Mouse (Mus musculus) liver, embryonic 15.5 days (tissue): ENCODE results near the gene Btaf1. TPM values are rescaled to one million over a fixed set of nuclear protein-coding genes. Genes with fewer than 3 reads are reported as not detected.

Experiments used
- ATAC-seq: fragments of 200-750 bp; cut with Nextera tagmentation; 2 replicates; pipeline ENCODE4 v1.8.0; 2017; ENCODE audit warnings: moderate number of reproducible peaks, mild to moderate bottlenecking, moderate library complexity; ENCODE audit not compliant: insufficient read depth
- H3K27ac ChIP-seq: fragments of 300-500 bp; sonication (generic); replicated peaks from 2 replicates; pipeline ENCODE4 v1.5.1; 2015; ENCODE audit warnings: mild to moderate bottlenecking, inconsistent platforms
- H3K27me3 ChIP-seq: fragments of 300-500 bp; sonication (generic); 2 replicates; pipeline ENCODE4 v1.6.1; 2015; ENCODE audit warnings: mild to moderate bottlenecking, inconsistent platforms
- H3K36me3 ChIP-seq: fragments of 300-500 bp; sonication (generic); replicated peaks from 2 replicates; pipeline ENCODE4 v1.6.1; 2015; ENCODE audit warnings: moderate library complexity, mild to moderate bottlenecking, inconsistent platforms
- H3K4me1 ChIP-seq: fragments of 300-500 bp; sonication (generic); replicated peaks from 2 replicates; pipeline ENCODE4 v1.6.1; 2015; ENCODE audit warnings: inconsistent platforms
- H3K4me2 ChIP-seq: fragments of 300-500 bp; sonication (generic); 2 replicates; pipeline ENCODE4 v1.6.1; 2015; ENCODE audit warnings: moderate library complexity, mild to moderate bottlenecking, inconsistent platforms
- H3K4me3 ChIP-seq: fragments of 300-500 bp; sonication (generic); replicated peaks from 2 replicates; pipeline ENCODE4 v1.5.1; 2015; ENCODE audit warnings: mild to moderate bottlenecking, inconsistent platforms
- H3K9ac ChIP-seq: fragments of 300-500 bp; sonication (generic); 2 replicates; pipeline ENCODE4 v1.6.1; 2015; ENCODE audit warnings: moderate library complexity, mild to moderate bottlenecking, inconsistent platforms
- H3K9me3 ChIP-seq: fragments of 300-500 bp; sonication (generic); replicated peaks from 2 replicates; pipeline ENCODE4 v1.6.1; 2016; ENCODE audit warnings: inconsistent platforms
- WGBS: fragments of 180-500 bp; shearing (Covaris S2); methylation state at CpG from one replicate; pipeline ENCODE4 v1.1.7; 2015; ENCODE audit warnings: mixed read lengths; ENCODE audit not compliant: insufficient replicate concordance; 5-methylcytosine and 5-hydroxymethylcytosine counted together
- polyA plus RNA-seq: library from polyadenylated mRNA; unstranded; fragments of >200 nt; fragmentation: Nextera tagmentation; extraction: Ambion mirVana; gene quantifications from 2 replicates; pipeline ENCODE4 v1.2.1, GENCODE M21; 2015

Btaf1 gene
- polyA plus RNA-seq, 1 experiment from 2014 or later = 8.5 TPM

GRCm38 (mm10) chr19:36904211-36905007, 21.5 kb upstream of the Btaf1 start:
- Histone ChIP-seq H3K4me3 (peak overlapping the region; percentile 58), H3K9me3 (no peaks in the 10 kb centered on the region), H3K4me1 (peaks cover 9% of the 10 kb centered on the region), H3K27ac (no peak overlapping the region), H3K9ac (peak overlapping the region; percentile 48), H3K4me2 (peak overlapping the region; percentile 83), H3K36me3 (no peaks in the 10 kb centered on the region), H3K27me3 (peaks cover 33% of the 10 kb centered on the region)
- 2% methylated on average over 40 of the region's 41 CpGs for WGBS
- peak; percentile 34; the same call in 1 of the 2 replicates for ATAC-seq

GRCm38 (mm10) chr19:36909150-36909549, 16.7 kb upstream of the Btaf1 start:
- Histone ChIP-seq H3K4me2 (no peak overlapping the region), H3K9ac (no peak overlapping the region), H3K27ac (no peak overlapping the region), H3K36me3 (no peaks in the 10 kb centered on the region), H3K27me3 (peaks cover 41% of the 10 kb centered on the region), H3K4me3 (no peak overlapping the region), H3K9me3 (no peaks in the 10 kb centered on the region), H3K4me1 (peaks cover 6% of the 10 kb centered on the region)
- ATAC-seq = no peak
- 68% methylated on average over 3 of the region's 3 CpGs for WGBS

- no peak overlapping the region for H3K4me3 ChIP-seq
- no peaks in the 10 kb centered on the region for H3K9me3 ChIP-seq
- H3K9ac ChIP-seq = no peak overlapping the region
- WGBS = 23% methylated on average over 9 of the region's 9 CpGs
- H3K36me3 ChIP-seq = no peaks in the 10 kb centered on the region
- no peak overlapping the region for H3K4me2 ChIP-seq
- H3K4me1 ChIP-seq = peaks cover under 1% of the 10 kb centered on the region; the same call in 1 of the 2 replicates
- H3K27ac ChIP-seq = no peak overlapping the region
- no peak for ATAC-seq
- H3K27me3 ChIP-seq = peaks cover 35% of the 10 kb centered on the region
These were observed 16.1 kb upstream of the Btaf1 start for GRCm38 (mm10) chr19:36909676-36910292.

GRCm38 (mm10) chr19:36910424-36911045, 15.3 kb upstream of the Btaf1 start:
- 37% methylated on average over 12 of the region's 12 CpGs for WGBS
- Histone ChIP-seq H3K4me2 (no peak overlapping the region), H3K36me3 (no peaks in the 10 kb centered on the region), H3K4me1 (no peaks in the 10 kb centered on the region; the same call in 1 of the 2 replicates), H3K9me3 (no peaks in the 10 kb centered on the region), H3K4me3 (no peak overlapping the region), H3K9ac (no peak overlapping the region), H3K27ac (no peak overlapping the region), H3K27me3 (peaks cover 35% of the 10 kb centered on the region)
- no peak for ATAC-seq

GRCm38 (mm10) chr19:36913064-36913463, 12.8 kb upstream of the Btaf1 start:
- H3K9me3 ChIP-seq = no peaks in the 10 kb centered on the region
- 69% methylated on average over 7 of the region's 7 CpGs for WGBS
- H3K4me1 ChIP-seq = peaks cover 6% of the 10 kb centered on the region; the same call in 1 of the 2 replicates
- no peak overlapping the region for H3K4me2 ChIP-seq
- no peak for ATAC-seq
- H3K36me3 ChIP-seq = no peaks in the 10 kb centered on the region
- no peak overlapping the region for H3K4me3 ChIP-seq
- H3K27me3 ChIP-seq = peaks cover 46% of the 10 kb centered on the region
- no peak overlapping the region for H3K9ac ChIP-seq
- H3K27ac ChIP-seq = no peak overlapping the region

GRCm38 (mm10) chr19:36916206-36916605, 9.7 kb upstream of the Btaf1 start:
- no peak overlapping the region for H3K9ac ChIP-seq
- H3K27me3 ChIP-seq = peaks cover 46% of the 10 kb centered on the region
- H3K4me1 ChIP-seq = peaks cover 25% of the 10 kb centered on the region
- 65% methylated on average over 4 of the region's 4 CpGs for WGBS
- H3K4me3 ChIP-seq = no peak overlapping the region
- no peak overlapping the region for H3K4me2 ChIP-seq
- H3K36me3 ChIP-seq = no peaks in the 10 kb centered on the region
- ATAC-seq = no peak
- no peak overlapping the region for H3K27ac ChIP-seq
- no peaks in the 10 kb centered on the region for H3K9me3 ChIP-seq

GRCm38 (mm10) chr19:36916876-36917389, 8.9 kb upstream of the Btaf1 start:
- H3K4me1 ChIP-seq = peaks cover 25% of the 10 kb centered on the region
- H3K9me3 ChIP-seq = no peaks in the 10 kb centered on the region
- WGBS = 44% methylated on average over 1 of the region's 1 CpGs

GRCm38 (mm10) chr19:36918441-36919301, 7.2 kb upstream of the Btaf1 start:
- H3K27me3 ChIP-seq = peaks cover 30% of the 10 kb centered on the region
- H3K36me3 ChIP-seq = no peaks in the 10 kb centered on the region
- H3K27ac ChIP-seq = peak overlapping the region; percentile 63
- H3K9me3 ChIP-seq = no peaks in the 10 kb centered on the region
- under 1% methylated on average over 85 of the region's 85 CpGs for WGBS
- peak overlapping the region; percentile 56 for H3K9ac ChIP-seq
- ATAC-seq = peak; percentile 79
- H3K4me3 ChIP-seq = peak overlapping the region; percentile 71
- H3K4me2 ChIP-seq = peak overlapping the region; percentile 96
- H3K4me1 ChIP-seq = peaks cover 25% of the 10 kb centered on the region

More at GRCm38 (mm10) chr19:36916876-36917389, 8.9 kb upstream of the Btaf1 start:
- Histone ChIP-seq H3K36me3 (no peaks in the 10 kb centered on the region), H3K4me2 (no peak overlapping the region), H3K27me3 (peaks cover 39% of the 10 kb centered on the region), H3K9ac (no peak overlapping the region), H3K4me3 (no peak overlapping the region), H3K27ac (no peak overlapping the region)
- no peak for ATAC-seq

GRCm38 (mm10) chr19:36919466-36919865, 6.4 kb upstream of the Btaf1 start, which contains the start of gene Fgfbp3:
TSS of gene Fgfbp3 (minus strand) at chr19:36919615.
- Histone ChIP-seq H3K9ac (peak within 1 kb of the TSS; percentile 56), H3K4me2 (peak within 1 kb of the TSS; percentile 96), H3K9me3 (no peaks in the 10 kb centered on the region), H3K27me3 (peaks cover 30% of the 10 kb centered on the region), H3K36me3 (no peaks in the 10 kb centered on the region), H3K4me1 (peaks cover 25% of the 10 kb centered on the region), H3K4me3 (peak within 1 kb of the TSS; percentile 71), H3K27ac (peak within 1 kb of the TSS; percentile 63)
- ATAC-seq = peak; percentile 72; the same call in 1 of the 2 replicates
- 5% methylated on average over 12 of the region's 12 CpGs for WGBS

- peaks cover 17% of the 10 kb centered on the region for H3K27me3 ChIP-seq
- no peak overlapping the region for H3K9ac ChIP-seq
- no peak overlapping the region for H3K4me2 ChIP-seq
- ATAC-seq = no peak
- WGBS = 19% methylated on average over 2 of the region's 2 CpGs
- H3K4me3 ChIP-seq = no peak overlapping the region
- no peaks in the 10 kb centered on the region for H3K9me3 ChIP-seq
- no peak overlapping the region for H3K27ac ChIP-seq
- H3K36me3 ChIP-seq = no peaks in the 10 kb centered on the region
- H3K4me1 ChIP-seq = peaks cover 31% of the 10 kb centered on the region
These were observed 3.9 kb upstream of the Btaf1 start for GRCm38 (mm10) chr19:36922015-36922414.
